Mouse (Mus musculus) midbrain, postnatal 0 days (tissue): ENCODE measurements around the gene Slc6a11. TPM values are rescaled to one million over a fixed set of nuclear protein-coding genes. Genes with fewer than 3 reads are reported as not detected.

Source experiments
- ATAC-seq: fragments of 200-750 bp; cut with Nextera tagmentation; 2 replicates; pipeline ENCODE4 v1.8.0; 2017; ENCODE audit warnings: moderate number of reproducible peaks, mild to moderate bottlenecking, moderate TSS enrichment, moderate library complexity; ENCODE audit not compliant: low FRiP score
- DNase-seq: peaks from one replicate; pipeline ENCODE4 v3.0.0-alpha.2; 2015; ENCODE audit warnings: low spot score
- H3K27ac ChIP-seq: fragments of 300-500 bp; sonication (generic); 2 replicates; pipeline ENCODE4 v1.5.1; 2014; ENCODE audit warnings: low read depth, mild to moderate bottlenecking, low read length, mixed read lengths
- H3K27me3 ChIP-seq: fragments of 300-500 bp; sonication (generic); 2 replicates; pipeline ENCODE4 v1.6.1; 2014; ENCODE audit warnings: low read length, control low read depth, mixed read lengths; ENCODE audit not compliant: insufficient read depth
- H3K36me3 ChIP-seq: fragments of 300-500 bp; sonication (generic); 2 replicates; pipeline ENCODE4 v1.6.1; 2014; ENCODE audit warnings: low read length, control low read depth, mixed read lengths; ENCODE audit not compliant: insufficient read depth
- H3K4me1 ChIP-seq: fragments of 300-500 bp; sonication (generic); 2 replicates; pipeline ENCODE4 v1.6.1; 2014; ENCODE audit warnings: mild to moderate bottlenecking, control low read depth, antibody characterized with exemption, low read length, mixed read lengths; ENCODE audit not compliant: insufficient read depth
- H3K4me2 ChIP-seq: fragments of 300-500 bp; sonication (generic); 2 replicates; pipeline ENCODE4 v1.6.1; 2014; ENCODE audit warnings: low read depth, mild to moderate bottlenecking, low read length, mixed read lengths; ENCODE audit not compliant: poor library complexity, severe bottlenecking
- H3K4me3 ChIP-seq: fragments of 300-500 bp; sonication (generic); 2 replicates; pipeline ENCODE4 v1.5.1; 2014; ENCODE audit warnings: low read depth, mild to moderate bottlenecking, low read length, moderate library complexity
- H3K9ac ChIP-seq: fragments of 300-500 bp; sonication (generic); replicated peaks from 2 replicates; pipeline ENCODE4 v1.6.1; 2014; ENCODE audit warnings: mild to moderate bottlenecking, low read length, moderate library complexity, mixed read lengths; ENCODE audit not compliant: poor library complexity, severe bottlenecking
- H3K9me3 ChIP-seq: fragments of 300-500 bp; sonication (generic); 2 replicates; pipeline ENCODE4 v1.6.1; 2016; ENCODE audit warnings: low read length, control low read depth
- CTCF ChIP-seq: IDR thresholded peaks from 2 replicates; pipeline ENCODE4 v1.5.1; 2016; ENCODE audit warnings: antibody characterized with exemption, mild to moderate bottlenecking
- WGBS: fragments of 180-500 bp; shearing (Covaris S2); extraction: QIAGEN DNeasy Blood & Tissue Kit; methylation state at CpG from one replicate; pipeline ENCODE4 v1.1.7; 2014; 5-methylcytosine and 5-hydroxymethylcytosine counted together
- polyA plus RNA-seq: library from polyadenylated mRNA; unstranded; fragments of >200 nt; fragmentation: Nextera tagmentation; extraction: Ambion mirVana; gene quantifications from 2 replicates; pipeline ENCODE4 v1.2.1, GENCODE M21; 2015
- total RNA-seq: library from RNA; depleted of rRNA; stranded (reverse); fragments of >200 nt; gene quantifications from 2 replicates; pipeline ENCODE4 v1.2.3, GENCODE M21; 2014

Slc6a11 gene
- total and polyA plus RNA-seq, 2 experiments from 2014 or later, result 109 to 233 TPM

- no peaks in the 10 kb centered on the region for H3K9me3 ChIP-seq
- DNase-seq (no peak), ATAC-seq (no peak)
- H3K4me3 ChIP-seq, result no peak overlapping the region
- 74% methylated on average over 8 of the region's 8 CpGs for WGBS
- H3K27me3 ChIP-seq, result no peaks in the 10 kb centered on the region
- no peaks in the 10 kb centered on the region for H3K4me1 ChIP-seq
- H3K4me2 ChIP-seq, result no peak overlapping the region
- no peak for TF ChIP-seq CTCF
- H3K9ac ChIP-seq, result no peak overlapping the region
- no peaks in the 10 kb centered on the region for H3K36me3 ChIP-seq
- H3K27ac ChIP-seq, result no peak overlapping the region
Measured at GRCm38 (mm10) chr6:114101923-114102322, 29.1 kb upstream of the Slc6a11 start.

- Histone ChIP-seq H3K9me3 (no peaks in the 10 kb centered on the region), H3K4me2 (no peak overlapping the region), H3K27me3 (no peaks in the 10 kb centered on the region; the same call in 1 of the 2 replicates), H3K9ac (no peak overlapping the region), H3K27ac (no peak overlapping the region), H3K4me3 (no peak overlapping the region), H3K4me1 (no peaks in the 10 kb centered on the region), H3K36me3 (no peaks in the 10 kb centered on the region)
- WGBS, result 62% methylated on average over 5 of the region's 5 CpGs
- DNase-seq (no peak), ATAC-seq (no peak)
- no peak for TF ChIP-seq CTCF
Measured at GRCm38 (mm10) chr6:114119507-114119906, 11.5 kb upstream of the Slc6a11 start.

- no peak overlapping the region for H3K4me2 ChIP-seq
- ATAC-seq, result no peak
- H3K4me1 ChIP-seq, result no peaks in the 10 kb centered on the region
- no peak for DNase-seq
- H3K9ac ChIP-seq, result no peak overlapping the region
- H3K4me3 ChIP-seq, result no peak overlapping the region
- no peak for TF ChIP-seq CTCF
- H3K27me3 ChIP-seq, result peaks cover 6% of the 10 kb centered on the region; the same call in 1 of the 2 replicates
- H3K27ac ChIP-seq, result no peak overlapping the region
- H3K36me3 ChIP-seq, result no peaks in the 10 kb centered on the region
- no peaks in the 10 kb centered on the region for H3K9me3 ChIP-seq
- WGBS, result 78% methylated on average over 5 of the region's 5 CpGs
Measured at GRCm38 (mm10) chr6:114125530-114125929, 5.5 kb upstream of the Slc6a11 start.

GRCm38 (mm10) chr6:114132472-114132871 is 1.4 kb downstream of the Slc6a11 start:
- peak overlapping the region; percentile 77; the same call in 1 of the 2 replicates for H3K4me2 ChIP-seq
- WGBS, result 71% methylated on average over 3 of the region's 3 CpGs
- H3K4me1 ChIP-seq, result peaks cover 5% of the 10 kb centered on the region; the same call in 1 of the 2 replicates
- ATAC-seq (no peak), DNase-seq (peak; percentile 40)
- H3K9ac ChIP-seq, result peak overlapping the region; percentile 76; the same call in 1 of the 2 replicates
- no peak for TF ChIP-seq CTCF
- H3K27me3 ChIP-seq, result peaks cover 7% of the 10 kb centered on the region; the same call in 1 of the 2 replicates
- peak overlapping the region; percentile 47 for H3K4me3 ChIP-seq
- H3K9me3 ChIP-seq, result no peaks in the 10 kb centered on the region
- H3K36me3 ChIP-seq, result no peaks in the 10 kb centered on the region
- H3K27ac ChIP-seq, result 0 out of 2 replicates have a peak overlapping the region, but pooled peaks have one; percentile 6

- H3K27ac ChIP-seq, result 0 out of 2 replicates have a peak overlapping the region, but pooled peaks have one; percentile 6
- peaks cover 4% of the 10 kb centered on the region; the same call in 1 of the 2 replicates for H3K27me3 ChIP-seq
- TF ChIP-seq CTCF, result no peak
- ATAC-seq (no peak), DNase-seq (no peak)
- no peaks in the 10 kb centered on the region for H3K9me3 ChIP-seq
- peaks cover 5% of the 10 kb centered on the region; the same call in 1 of the 2 replicates for H3K4me1 ChIP-seq
- 76% methylated on average over 8 of the region's 8 CpGs for WGBS
- H3K4me2 ChIP-seq, result peak overlapping the region; percentile 20; the same call in 1 of the 2 replicates
- no peak overlapping the region for H3K9ac ChIP-seq
- H3K4me3 ChIP-seq, result peak overlapping the region; percentile 47; the same call in 1 of the 2 replicates
- no peaks in the 10 kb centered on the region for H3K36me3 ChIP-seq
Measured at GRCm38 (mm10) chr6:114132916-114133315, 1.9 kb downstream of the Slc6a11 start.

- H3K9me3 ChIP-seq, result no peaks in the 10 kb centered on the region
- WGBS, result 73% methylated on average over 8 of the region's 8 CpGs
- no peaks in the 10 kb centered on the region for H3K27me3 ChIP-seq
- no peak overlapping the region for H3K9ac ChIP-seq
- no peak overlapping the region for H3K4me3 ChIP-seq
- H3K4me2 ChIP-seq, result no peak overlapping the region
- H3K4me1 ChIP-seq, result no peaks in the 10 kb centered on the region
- no peak overlapping the region for H3K27ac ChIP-seq
- TF ChIP-seq CTCF, result no peak
- peaks cover 4% of the 10 kb centered on the region; the same call in 1 of the 2 replicates for H3K36me3 ChIP-seq
- DNase-seq (no peak), ATAC-seq (no peak)
Measured at GRCm38 (mm10) chr6:114138970-114139369, 7.9 kb downstream of the Slc6a11 start.
